Mouse (Mus musculus) cerebellum, adult 8-10 months (tissue): ENCODE measurements around the gene Tnfsf9.

ENCODE experiments used
- DNase-seq: peaks from one replicate; pipeline ENCODE4 v3.0.0; 2022

Tnfsf9 gene

DNA sequence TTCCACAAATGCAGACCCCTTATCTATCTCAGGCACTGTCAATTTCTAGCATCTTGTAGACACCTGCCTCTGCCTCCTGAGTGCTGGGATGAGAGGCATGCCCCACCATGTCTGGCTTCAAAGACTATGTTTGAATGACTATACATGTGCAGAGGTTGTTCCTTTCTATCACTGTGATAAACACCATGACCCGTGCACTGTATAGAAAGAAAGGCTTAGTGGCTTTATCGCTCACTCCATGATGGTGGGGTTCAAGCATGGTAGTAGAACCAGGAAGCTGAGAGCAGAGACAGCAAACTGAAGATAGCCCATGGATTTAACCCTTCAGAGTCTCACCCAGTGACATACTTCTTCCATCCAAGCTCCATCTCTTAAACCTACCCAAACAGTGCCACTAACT, 29.6 kb downstream of the Tnfsf9 start:
- DNase-seq, result no peak

DNA sequence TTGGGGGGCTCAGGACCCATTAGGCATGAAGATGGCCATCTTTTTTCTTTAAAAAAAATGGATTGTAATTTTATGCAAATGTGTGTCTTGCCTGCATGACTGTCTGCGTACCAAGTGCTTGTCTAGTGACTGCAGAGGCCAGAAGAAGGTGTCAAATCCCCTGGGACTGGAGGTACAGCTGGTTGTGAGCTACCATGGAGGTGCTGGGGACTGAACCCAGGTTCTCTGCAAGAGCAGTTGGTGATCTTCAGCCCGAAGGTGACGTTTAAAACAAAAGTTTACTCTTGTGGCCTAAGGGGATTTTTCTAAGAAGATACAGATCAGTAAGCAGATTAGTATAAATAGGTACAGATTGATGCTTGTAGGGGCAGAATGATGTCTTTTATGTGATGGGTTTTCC, 30.5 kb downstream of the Tnfsf9 start:
- DNase-seq, result no peak

DNA sequence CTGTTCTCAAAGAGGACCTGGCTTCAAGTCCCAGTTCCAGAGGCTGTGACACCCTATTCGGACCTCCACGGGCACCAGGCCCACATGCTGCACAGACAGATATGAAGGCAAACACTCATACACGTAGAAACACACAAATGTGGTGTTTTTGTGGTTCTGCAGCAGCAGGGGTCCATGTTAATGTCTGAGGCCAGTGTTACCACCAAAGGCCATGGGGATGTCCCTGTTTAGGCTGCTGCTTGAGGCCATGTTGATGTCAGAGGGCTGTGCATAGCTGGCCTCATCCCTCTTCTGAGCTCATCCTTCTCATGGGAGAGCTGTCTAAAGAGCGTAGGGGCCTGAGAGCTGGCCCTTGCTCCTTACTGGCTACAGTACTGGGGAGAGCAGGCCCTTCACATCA, 33.6 kb downstream of the Tnfsf9 start:
- DNase-seq, result no peak

DNA sequence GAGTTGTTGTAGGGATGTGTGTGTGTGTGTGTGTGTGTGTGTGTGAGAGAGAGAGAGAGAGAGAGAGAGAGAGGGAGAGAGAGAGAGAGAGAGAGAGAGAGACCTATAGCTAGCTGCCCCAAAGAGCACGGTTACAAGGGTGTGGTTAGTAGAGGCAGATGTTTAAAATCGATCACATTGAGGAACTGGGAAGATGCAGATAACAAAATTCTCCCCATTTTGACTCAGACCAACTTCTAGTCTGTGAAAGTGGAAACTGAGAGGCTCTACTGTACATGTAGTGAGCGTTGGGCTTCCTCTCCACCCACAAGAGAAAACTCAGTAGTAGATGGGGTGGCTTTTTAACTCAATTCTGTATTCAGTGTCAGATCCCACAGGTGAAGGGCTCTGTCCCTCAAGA, 34.6 kb downstream of the Tnfsf9 start:
- no peak for DNase-seq

DNA sequence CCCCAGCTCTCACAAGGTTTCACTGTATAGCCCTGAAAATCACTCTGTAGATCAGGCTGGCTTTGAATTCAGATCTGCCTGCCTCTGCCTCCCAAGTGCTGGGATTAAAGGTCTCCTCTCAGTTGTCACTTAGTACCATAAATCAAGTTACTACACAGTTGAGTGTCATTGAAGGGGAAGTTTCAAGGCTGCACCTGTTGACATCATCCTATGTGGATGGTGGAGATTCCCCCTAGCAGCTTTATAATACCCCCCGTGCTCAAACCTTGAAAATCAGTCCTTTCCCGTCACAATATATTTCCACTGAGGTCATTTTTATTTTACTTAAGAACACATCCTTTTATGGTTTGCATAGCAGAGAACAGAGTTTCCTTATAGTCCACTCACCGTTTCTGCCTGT, 38.6 kb downstream of the Tnfsf9 start:
- no peak for DNase-seq

DNA sequence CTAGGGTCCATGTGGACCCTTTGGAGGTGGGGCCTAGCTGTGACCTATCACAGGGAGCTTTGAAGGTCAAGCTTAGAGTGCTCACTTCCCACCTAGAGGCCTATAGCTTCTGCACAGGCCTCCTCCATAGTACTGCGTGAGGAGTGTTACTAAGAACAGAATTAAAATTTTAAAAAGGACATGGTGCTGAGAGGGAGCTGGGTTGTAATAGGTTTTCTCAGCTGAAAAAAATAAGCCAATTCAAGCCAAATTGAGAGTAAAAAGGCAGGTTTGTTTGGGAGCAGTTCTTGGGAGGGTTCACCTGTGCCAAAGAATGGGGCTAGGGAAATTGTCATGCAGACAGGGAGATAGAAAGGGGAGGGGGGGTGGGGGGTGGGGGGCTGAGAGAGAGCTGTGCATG, 40.0 kb downstream of the Tnfsf9 start:
- no peak for DNase-seq

DNA sequence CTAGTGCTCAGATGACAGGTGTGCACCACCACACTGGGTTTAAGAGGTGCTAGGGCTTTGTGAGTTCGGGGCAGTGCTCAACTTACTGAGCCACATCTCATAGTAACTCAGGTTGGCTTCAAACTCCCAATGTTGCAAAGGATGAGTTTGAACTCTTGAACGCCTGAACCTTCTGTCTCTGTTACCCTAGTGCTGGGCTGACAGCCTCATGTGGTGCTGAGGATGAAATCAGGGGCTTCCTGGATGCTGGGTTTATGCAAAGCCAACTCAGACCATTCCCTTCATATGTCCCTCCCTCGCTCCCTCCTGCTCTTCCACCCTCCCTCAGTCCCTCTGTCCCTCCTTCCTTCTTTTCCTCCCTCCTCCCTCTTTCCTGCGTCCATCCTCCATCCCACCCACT, 43.2 kb downstream of the Tnfsf9 start:
- DNase-seq, result no peak

DNA sequence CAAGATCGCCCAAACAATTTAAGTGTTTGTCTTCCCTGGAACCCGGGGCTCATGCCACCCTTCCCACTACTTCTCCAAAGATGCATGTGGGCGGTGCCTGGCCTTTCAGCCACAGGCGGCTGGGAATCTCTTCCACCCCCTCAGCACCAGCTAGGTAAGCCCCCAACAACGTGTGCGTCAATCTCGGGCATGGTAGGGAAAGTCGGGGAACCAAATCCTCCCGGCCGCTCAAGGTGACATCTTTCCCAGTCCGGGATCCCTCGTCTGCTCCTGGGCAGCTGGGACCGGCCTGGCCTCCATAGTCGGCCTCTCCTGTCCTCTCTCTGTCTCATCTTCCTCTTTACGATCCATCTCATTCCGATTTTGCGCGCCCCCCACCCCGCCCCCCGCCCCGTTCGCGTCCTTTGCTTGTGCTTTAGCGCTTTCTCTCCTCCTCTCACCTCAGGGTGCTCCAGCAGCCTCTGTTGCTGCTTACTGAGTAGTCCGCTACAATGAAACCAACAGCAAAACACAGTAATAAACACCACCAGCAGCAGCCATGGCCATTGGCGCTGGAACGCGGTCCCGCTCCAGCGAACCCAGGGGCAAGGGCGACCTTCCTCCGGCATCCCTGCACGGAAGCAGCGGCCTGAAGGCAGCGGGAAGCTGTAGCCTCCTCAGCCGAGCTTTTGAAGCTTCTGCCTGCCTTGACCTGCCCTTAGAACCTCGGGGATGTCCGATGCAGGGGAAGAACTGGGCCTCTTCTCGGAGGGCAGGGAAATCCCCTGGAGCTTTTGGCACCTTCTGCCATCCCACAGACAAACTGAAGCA, 44.1 kb downstream of the Tnfsf9 start, which contains the start of gene Cd70:
Gene Cd70, minus strand, starts transcription at position 784 of the 810 bp plus-strand sequence.
- peak; percentile 22 for DNase-seq

DNA sequence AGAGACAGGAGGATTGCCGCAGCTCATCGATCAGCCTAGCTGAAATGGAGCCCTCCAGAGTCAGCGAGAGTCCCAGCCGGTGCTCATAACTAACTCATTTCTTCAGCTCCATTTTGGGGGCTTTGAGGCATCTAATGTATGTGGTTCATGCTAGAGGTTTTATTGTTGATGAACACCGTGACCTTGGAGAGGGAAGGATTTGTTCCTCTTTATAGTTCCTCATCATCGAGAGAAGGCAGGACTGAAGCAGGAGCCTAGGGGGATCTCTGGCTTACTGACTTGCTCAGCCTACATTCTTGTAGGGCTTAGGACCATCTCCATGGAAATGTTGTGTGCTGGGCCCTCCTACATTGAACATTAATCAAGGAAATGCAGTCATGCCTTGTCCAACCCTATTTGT, 47.9 kb downstream of the Tnfsf9 start:
- no peak for DNase-seq

DNA sequence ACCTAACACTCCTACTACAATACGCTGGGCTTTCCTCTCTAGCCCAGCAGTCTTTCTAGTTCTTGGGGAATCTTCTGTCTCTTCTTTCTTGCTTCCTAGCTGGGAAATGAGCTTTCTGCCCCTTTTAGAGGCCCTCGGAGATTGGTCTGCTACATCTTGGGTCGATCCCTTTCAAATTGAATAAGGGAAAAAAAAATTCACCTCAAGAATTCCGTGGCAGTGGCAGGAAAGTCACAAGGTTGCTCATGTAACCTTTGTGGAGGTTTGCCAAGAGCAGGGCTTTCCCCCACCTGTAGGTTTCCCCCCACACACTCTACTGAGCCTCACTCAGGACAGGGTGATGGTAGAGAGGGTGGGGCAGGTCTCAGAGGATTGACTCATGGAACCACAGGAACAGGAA, 48.7 kb downstream of the Tnfsf9 start:
- DNase-seq, result no peak
